Mouse (Mus musculus) thymus, postnatal 36 days (tissue): ENCODE measurements around the gene Gjd3.

Experiments used
- DNase-seq, 2 experiments: peaks; one replicate each; pipeline ENCODE4 v3.0.0; 2022; ENCODE audit warnings: mixed read lengths in 2 of 2

Gene Gjd3

GRCm38 (mm10) chr11:98961766-98962165 is 21.1 kb downstream of the Gjd3 start:
- peak in 1 of 2 experiments; percentile 66 for DNase-seq

GRCm38 (mm10) chr11:98961051-98961592 is 21.7 kb downstream of the Gjd3 start:
- peak in 1 of 2 experiments; percentile 43 for DNase-seq

DNA sequence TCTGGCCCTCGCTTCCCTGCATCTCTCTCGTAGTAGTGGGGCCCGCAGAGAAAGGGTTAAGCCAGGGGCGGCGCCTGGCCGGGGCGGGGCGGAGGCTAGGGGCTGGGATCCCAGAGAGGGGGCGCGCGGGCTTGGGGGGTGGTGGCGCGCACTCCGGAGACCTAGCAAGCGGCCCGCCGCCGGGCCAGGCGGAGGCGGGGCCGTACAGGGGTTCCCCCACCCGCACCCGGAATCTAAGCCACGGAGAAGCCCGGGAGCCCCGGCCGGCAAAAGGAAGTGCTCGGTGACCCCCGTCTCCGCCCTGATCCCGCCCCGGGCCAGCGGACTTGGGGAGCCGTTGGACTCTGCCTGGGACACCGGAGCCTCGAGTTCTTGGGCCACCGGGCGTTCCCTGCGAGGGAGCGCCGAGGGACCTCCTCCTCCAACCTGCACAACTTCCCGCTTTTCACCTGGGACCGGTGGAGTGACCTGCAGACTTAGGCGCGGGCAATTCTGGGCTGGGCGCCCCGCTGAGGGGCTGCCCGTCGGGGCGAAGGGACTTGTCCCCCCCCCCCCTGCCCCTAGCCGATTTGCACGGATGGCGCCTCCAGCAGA is 22.4 kb downstream of the Gjd3 start:
- peak; percentile 84 to 89 for DNase-seq

- peak; percentile 79 to 89 for DNase-seq
These were observed 23.1 kb downstream of the Gjd3 start for GRCm38 (mm10) chr11:98959437-98960312.

DNA sequence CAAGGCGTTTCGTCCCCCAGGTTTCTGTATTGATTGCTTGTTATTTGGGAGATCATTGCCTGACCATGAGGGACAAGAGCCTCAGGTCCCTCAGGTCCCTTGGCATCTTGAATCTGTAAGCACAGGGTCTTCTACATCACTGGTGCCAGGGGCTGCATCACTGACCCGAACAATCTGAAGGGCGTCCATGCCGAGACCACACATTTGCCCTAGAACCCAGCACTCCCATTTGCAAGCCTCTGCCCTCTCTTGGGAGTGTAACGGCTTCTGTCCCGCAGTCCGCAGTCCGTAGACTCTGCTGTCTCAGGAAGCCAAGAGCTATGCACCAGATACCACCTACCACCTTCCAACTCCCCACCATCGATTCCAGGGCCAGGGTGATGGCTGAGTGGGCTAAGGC is 26.5 kb downstream of the Gjd3 start:
- no peak for DNase-seq

DNA sequence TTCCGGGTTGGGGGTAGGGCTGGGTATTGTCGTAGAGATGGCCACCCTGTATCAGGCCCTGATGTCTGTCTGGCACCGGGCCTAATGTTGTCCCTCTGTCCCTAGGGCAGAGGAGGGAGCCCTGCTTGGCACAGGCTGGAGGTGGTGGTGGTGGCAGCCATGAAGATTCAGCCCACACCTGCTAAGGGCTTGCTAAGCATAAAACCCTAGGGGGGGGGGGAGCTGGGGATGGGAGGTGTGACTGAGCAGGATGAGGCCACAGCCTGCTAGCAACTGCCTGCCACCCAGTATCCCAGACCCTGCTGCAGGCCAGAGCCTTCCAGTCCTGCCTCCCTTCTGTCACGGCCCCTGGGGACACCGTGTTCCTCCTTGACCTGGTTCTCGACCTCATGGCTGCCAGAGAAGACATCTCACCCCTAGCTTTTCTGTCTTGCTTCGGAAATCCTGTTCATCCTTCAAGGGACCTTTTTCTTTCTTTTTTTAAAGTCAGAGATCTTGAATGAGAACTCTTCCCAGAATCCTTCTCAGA is 27.0 kb downstream of the Gjd3 start:
- peak; percentile 4 to 19 for DNase-seq

DNA sequence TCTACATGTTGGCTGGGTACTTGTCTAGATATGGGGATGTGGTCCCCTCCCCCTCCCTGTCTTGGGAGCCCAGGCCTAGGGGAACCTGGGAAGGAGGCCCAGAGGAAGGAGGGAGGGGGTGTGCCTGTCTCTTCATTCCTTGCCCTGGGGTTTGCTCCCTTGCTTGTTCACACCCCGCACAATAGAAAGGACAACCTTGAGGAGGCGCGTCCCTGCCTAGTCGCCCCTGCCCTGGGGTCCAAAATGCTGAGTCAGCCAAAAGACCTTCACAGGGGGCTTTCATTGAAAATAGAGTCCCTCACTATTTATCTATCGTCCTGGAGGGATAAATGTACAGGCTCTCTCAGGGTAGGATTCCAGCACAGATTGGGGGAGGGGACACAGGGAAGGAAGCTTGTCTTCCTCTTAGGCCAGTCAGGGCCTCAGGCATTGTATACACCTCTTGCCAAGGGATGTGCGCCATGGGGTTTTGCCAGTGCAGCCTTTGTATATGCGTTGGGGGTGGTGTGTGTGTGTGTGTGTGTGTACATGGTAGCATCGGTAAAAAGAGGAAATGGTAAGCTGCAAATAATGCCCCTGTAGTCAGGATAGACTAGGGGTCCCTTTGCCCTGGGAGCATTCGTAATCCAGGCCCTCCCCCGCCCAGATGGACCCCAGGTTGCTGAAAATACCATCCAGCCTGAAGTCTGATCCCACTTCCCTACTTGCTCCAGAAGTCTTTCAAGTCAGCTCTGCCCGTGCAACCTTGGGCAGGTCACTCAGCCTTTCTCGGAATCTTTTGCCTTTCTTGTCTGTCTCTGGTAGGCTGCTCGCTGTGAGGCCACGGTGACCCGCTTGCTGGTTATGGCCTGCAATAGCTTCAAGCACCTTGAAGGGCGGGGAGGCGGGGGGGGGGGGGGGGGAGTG is 27.8 kb downstream of the Gjd3 start:
- peak; percentile 3 to 17 for DNase-seq

DNA sequence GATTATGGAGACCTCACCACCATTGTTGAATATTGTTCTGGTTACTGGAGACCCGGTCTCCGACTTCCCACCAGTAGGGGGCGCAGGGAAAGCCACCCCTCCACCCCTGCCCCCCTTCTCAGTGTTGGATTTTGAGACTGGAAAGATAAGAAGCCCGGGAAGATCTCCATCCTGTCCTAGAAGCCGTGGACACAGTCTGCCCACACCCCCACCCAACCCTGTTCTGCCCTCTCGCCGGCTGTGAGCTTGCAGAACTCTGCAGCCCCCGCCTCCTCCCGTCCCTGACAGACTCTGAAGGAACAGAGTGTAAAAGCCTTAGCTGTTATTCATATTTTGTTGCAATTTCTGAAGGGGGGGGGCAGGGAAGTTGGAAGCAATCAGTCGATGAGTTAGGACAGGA is 28.4 kb downstream of the Gjd3 start:
- peak; percentile 61 to 70 for DNase-seq

DNA sequence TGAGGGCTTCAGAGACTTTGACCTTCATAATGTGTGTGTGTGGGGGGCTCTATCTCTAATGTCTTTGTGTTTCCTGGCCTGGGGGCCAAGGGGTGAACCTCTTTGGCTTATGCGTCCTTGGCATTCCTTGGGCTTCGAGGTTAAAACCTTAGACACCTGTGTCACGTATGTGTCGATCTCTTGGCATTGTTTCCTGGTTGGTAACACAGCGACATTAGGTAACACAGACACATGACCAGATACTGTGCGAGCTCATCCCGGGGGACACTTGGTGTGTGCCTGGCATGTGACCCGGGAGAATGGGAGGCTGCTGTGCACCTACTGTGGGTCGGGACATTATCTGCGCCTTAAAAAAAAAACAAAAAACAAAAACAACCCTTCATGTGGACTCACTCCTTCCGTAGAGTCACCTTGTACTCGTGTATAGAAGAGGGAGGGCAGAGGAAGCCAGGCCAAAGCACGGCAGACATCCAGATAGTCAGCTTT is 28.9 kb downstream of the Gjd3 start:
- DNase-seq, result peak; percentile 1 to 7

GRCm38 (mm10) chr11:98953361-98953760 is 29.5 kb downstream of the Gjd3 start:
- DNase-seq, result peak in 1 of 2 experiments; percentile 8

DNA sequence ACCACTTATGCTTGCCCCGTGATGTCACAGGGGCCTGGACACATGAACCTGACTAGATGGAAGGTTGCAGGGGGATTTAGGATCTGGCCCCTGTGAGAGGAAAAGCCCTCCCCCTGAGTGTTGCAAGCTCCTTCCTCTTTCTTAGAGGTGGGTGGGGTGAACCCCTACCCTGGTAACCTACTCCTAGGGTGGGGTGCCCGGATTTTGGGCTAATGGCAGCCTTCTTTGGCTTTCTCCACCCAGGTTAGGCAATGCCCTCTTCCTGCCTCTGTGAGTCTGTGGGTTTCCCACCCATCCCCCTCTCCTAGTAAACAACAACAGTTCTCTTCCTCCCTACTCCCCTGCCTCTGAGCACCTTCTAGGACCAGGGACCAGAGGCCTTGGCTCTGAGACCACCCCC is 30.1 kb downstream of the Gjd3 start:
- no peak for DNase-seq

DNA sequence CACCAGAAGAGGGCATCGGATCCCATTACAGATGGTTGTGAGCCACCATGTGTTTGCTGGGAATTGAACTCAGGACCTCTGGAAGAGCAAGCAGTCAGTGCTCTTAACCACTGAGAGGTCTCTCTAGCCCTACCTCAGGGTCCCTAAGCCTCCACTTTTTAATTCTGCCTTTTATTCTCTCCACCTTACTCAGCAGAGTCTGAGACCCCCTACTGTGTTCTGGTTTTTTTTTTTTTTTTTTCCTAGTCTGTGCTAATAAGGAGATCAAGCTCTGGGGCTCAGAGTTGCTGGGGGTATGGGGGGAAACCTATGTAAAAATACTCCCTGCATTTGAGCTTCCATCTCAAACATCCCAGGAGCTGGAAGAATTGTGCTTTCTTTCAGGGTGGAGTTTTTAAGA is 30.7 kb downstream of the Gjd3 start:
- DNase-seq, result no peak

GRCm38 (mm10) chr11:98951026-98951906 is 31.6 kb downstream of the Gjd3 start:
- peak in 1 of 2 experiments; percentile 22 for DNase-seq

DNA sequence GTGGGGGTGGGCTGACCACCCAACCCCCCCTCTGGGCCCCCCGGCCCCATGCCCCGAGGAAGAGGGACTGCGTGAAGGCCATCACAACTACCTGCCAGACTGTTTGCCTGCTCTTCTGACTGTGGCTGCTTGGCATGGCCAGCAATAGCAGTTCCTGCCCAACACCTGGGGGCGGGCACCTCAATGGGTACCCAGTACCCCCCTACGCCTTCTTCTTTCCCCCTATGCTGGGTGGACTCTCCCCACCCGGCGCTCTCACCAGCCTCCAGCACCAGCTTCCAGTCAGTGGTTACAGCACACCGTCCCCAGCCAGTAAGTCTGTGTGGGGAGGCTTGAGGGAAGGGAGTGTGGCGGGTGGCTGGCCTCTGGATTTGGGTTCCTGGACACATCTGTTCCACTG is 32.3 kb downstream of the Gjd3 start:
- peak in 1 of 2 experiments; percentile 14 for DNase-seq

GRCm38 (mm10) chr11:98949958-98950460 is 32.8 kb downstream of the Gjd3 start:
- DNase-seq, result peak in 1 of 2 experiments; percentile 26

- peak in 1 of 2 experiments; percentile 11 for DNase-seq
These were observed 33.4 kb downstream of the Gjd3 start for GRCm38 (mm10) chr11:98949242-98949957.

GRCm38 (mm10) chr11:98947969-98948569 is 34.7 kb downstream of the Gjd3 start:
- DNase-seq, result peak; percentile 25 to 31

DNA sequence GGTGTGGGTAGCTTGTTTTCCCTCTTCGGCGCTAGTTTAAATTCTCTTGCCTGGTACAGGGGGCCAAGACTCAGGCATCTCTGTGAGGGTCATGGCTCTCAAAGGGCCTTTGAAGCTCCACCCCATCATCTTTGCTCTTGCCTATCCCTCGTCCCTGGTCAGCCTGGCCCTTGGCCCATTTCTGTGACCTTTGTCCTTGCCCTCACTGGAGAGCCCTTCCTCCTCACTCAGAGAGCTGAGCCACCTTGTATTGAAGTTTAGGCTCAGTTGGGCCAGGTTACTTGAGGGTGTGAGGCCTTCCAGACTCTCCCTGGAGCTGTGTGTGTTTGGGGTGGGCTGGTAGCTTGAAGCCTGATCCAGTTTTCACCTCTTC is 37.2 kb downstream of the Gjd3 start:
- no peak for DNase-seq

GRCm38 (mm10) chr11:98944897-98945604 is 37.8 kb downstream of the Gjd3 start:
- peak; percentile 63 to 74 for DNase-seq
